Mouse (Mus musculus): ENCODE measurements around the gene Susd1. TPM values are rescaled to one million over a fixed set of nuclear protein-coding genes. Genes with fewer than 3 reads are reported as not detected.
A peak's percentile ranks its signal among the peaks of the same experiment; 100 is the strongest.

Susd1 gene
- polyA plus RNA-seq, 1 experiment = 8.8 TPM

GRCm38 (mm10) chr4:59435951-59436350 is 2.5 kb downstream of the Susd1 start:
- H3K4me1 ChIP-seq (ENCODE audit: control insufficient read depth, insufficient read depth, low read length) = peaks cover 4% of the 10 kb centered on the region; the same call in 1 of the 2 replicates
- 90% methylated on average over 4 of the region's 4 CpGs for WGBS

GRCm38 (mm10) chr4:59434039-59434438 is 4.4 kb downstream of the Susd1 start:
- H3K27me3 ChIP-seq (replicated peaks; ENCODE audit: control insufficient read depth, insufficient read depth, low read length) = no peaks in the 10 kb centered on the region; the same call in 1 of the 2 replicates
- 69% methylated on average over 3 of the region's 3 CpGs for WGBS
- H3K36me3 ChIP-seq (ENCODE audit: control insufficient read depth, insufficient read depth, low read length) = no peaks in the 10 kb centered on the region
- peak; percentile 24 for DNase-seq
- TF ChIP-seq POLR2A (IDR thresholded peaks at IDR 0.05; ENCODE audit: low read depth, low read length) (no peak), CTCF (conservative IDR thresholded peaks at IDR 0.05; ENCODE audit: insufficient read depth, insufficient read length, low read depth, low read length) (no peak)
- no peaks in the 10 kb centered on the region for H3K4me1 ChIP-seq (ENCODE audit: control insufficient read depth, insufficient read depth, low read length)
- H3K4me3 ChIP-seq (ENCODE audit: insufficient read depth, low read depth, low read length) = no peak overlapping the region
- no peak overlapping the region for H3K27ac ChIP-seq (ENCODE audit: insufficient read depth, low read depth, low read length)

More at GRCm38 (mm10) chr4:59435951-59436350, 2.5 kb downstream of the Susd1 start:
- DNase-seq = no peak
- Histone ChIP-seq H3K4me3 (ENCODE audit: insufficient read depth, low read depth, low read length) (no peak overlapping the region), H3K36me3 (ENCODE audit: control insufficient read depth, insufficient read depth, low read length) (no peaks in the 10 kb centered on the region), H3K27me3 (replicated peaks; ENCODE audit: control insufficient read depth, insufficient read depth, low read length) (no peaks in the 10 kb centered on the region), H3K27ac (ENCODE audit: insufficient read depth, low read depth, low read length) (no peak overlapping the region)
- no peak for TF ChIP-seq POLR2A (IDR thresholded peaks at IDR 0.05; ENCODE audit: low read depth, low read length)
- TF ChIP-seq CTCF (conservative IDR thresholded peaks at IDR 0.05; ENCODE audit: insufficient read depth, insufficient read length, low read depth, low read length) = no peak

DNA sequence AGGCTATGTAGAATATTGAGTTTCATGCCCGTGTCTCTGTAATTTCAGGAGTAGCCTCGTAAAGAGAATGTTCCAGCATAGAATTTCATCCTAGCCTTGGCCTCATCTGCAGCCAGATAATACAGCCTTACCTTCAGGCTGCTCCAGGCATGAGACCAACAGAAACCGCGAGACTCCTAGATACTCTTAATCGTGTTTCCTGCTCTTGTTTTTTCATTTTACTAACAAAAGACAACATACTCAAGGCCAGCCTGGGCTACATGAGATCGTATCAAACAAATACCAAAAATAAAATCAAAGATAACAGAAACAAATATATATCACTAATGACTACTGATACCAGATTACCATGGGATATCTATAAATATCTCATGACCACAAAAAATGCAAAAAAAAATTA is 9.3 kb downstream of the Susd1 start:
- no peak for DNase-seq
- 84% methylated on average over 6 of the region's 6 CpGs for WGBS
- no peak overlapping the region for H3K4me3 ChIP-seq (ENCODE audit: insufficient read depth, low read depth, low read length)
- H3K27me3 ChIP-seq (replicated peaks; ENCODE audit: control insufficient read depth, insufficient read depth, low read length) = no peaks in the 10 kb centered on the region; the same call in 1 of the 2 replicates
- TF ChIP-seq CTCF (conservative IDR thresholded peaks at IDR 0.05; ENCODE audit: insufficient read depth, insufficient read length, low read depth, low read length) = no peak
- TF ChIP-seq POLR2A (IDR thresholded peaks at IDR 0.05; ENCODE audit: low read depth, low read length) = no peak
- H3K27ac ChIP-seq (ENCODE audit: insufficient read depth, low read depth, low read length) = no peak overlapping the region
- no peaks in the 10 kb centered on the region for H3K36me3 ChIP-seq (ENCODE audit: control insufficient read depth, insufficient read depth, low read length)
- no peaks in the 10 kb centered on the region for H3K4me1 ChIP-seq (ENCODE audit: control insufficient read depth, insufficient read depth, low read length)

DNA sequence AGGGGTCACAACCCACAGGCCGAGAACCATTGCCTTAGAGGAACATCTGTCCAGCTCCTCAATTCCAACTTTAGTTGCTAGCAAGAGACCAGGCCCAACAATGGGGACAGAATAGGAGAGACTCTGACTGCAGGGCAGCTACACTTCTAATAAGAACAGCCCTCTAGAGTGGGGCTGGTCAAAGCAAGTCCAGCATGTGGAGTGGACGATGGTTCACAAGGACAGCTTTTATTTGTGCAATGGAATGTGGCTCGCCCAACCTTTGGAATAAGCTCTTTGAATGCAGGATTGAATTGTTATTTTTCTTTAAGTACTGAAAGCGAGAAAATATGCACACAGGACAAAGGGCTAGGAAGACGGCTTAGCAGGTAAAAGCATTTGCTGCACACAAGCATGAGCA is 12.0 kb downstream of the Susd1 start:
- Histone ChIP-seq H3K36me3 (ENCODE audit: control insufficient read depth, insufficient read depth, low read length) (no peaks in the 10 kb centered on the region), H3K4me3 (ENCODE audit: insufficient read depth, low read depth, low read length) (no peak overlapping the region), H3K27me3 (replicated peaks; ENCODE audit: control insufficient read depth, insufficient read depth, low read length) (no peaks in the 10 kb centered on the region; the same call in 1 of the 2 replicates), H3K4me1 (ENCODE audit: control insufficient read depth, insufficient read depth, low read length) (peaks cover 2% of the 10 kb centered on the region; the same call in 1 of the 2 replicates), H3K27ac (ENCODE audit: insufficient read depth, low read depth, low read length) (no peak overlapping the region)
- TF ChIP-seq CTCF (conservative IDR thresholded peaks at IDR 0.05; ENCODE audit: insufficient read depth, insufficient read length, low read depth, low read length) (no peak), POLR2A (IDR thresholded peaks at IDR 0.05; ENCODE audit: low read depth, low read length) (no peak)
- DNase-seq = no peak
- WGBS = 73% methylated on average over 5 of the region's 5 CpGs

DNA sequence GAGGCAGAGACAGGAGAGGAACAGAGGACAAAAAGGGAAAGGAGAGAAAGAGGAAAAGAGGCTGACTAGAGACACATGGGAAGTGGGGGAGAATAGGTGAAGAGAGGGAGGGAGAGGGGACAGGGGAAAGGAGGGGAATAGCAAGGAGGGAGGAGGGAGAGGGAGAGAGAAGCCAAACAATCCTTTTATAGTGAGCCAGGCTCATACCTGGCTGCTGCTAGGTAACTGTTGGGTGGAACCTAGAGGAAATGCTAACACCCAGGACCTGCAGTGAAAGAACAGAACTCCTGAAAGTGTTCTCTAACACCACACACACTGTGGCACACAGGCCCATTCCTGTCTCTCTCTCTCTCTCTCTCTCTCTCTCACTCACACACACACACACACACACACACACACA is 15.6 kb downstream of the Susd1 start:
- Histone ChIP-seq H3K4me1 (ENCODE audit: control insufficient read depth, insufficient read depth, low read length) (peaks cover 4% of the 10 kb centered on the region; the same call in 1 of the 2 replicates), H3K36me3 (ENCODE audit: control insufficient read depth, insufficient read depth, low read length) (no peaks in the 10 kb centered on the region), H3K4me3 (ENCODE audit: insufficient read depth, low read depth, low read length) (no peak overlapping the region), H3K27me3 (replicated peaks; ENCODE audit: control insufficient read depth, insufficient read depth, low read length) (no peaks in the 10 kb centered on the region), H3K27ac (ENCODE audit: insufficient read depth, low read depth, low read length) (no peak overlapping the region)
- DNase-seq = no peak
- TF ChIP-seq CTCF (conservative IDR thresholded peaks at IDR 0.05; ENCODE audit: insufficient read depth, insufficient read length, low read depth, low read length) (no peak), POLR2A (IDR thresholded peaks at IDR 0.05; ENCODE audit: low read depth, low read length) (no peak)

GRCm38 (mm10) chr4:59422025-59422783 is 16.2 kb downstream of the Susd1 start:
- Histone ChIP-seq H3K27ac (ENCODE audit: insufficient read depth, low read depth, low read length) (no peak overlapping the region), H3K4me1 (ENCODE audit: control insufficient read depth, insufficient read depth, low read length) (peaks cover 4% of the 10 kb centered on the region; the same call in 1 of the 2 replicates), H3K27me3 (replicated peaks; ENCODE audit: control insufficient read depth, insufficient read depth, low read length) (no peaks in the 10 kb centered on the region), H3K4me3 (ENCODE audit: insufficient read depth, low read depth, low read length) (no peak overlapping the region), H3K36me3 (ENCODE audit: control insufficient read depth, insufficient read depth, low read length) (no peaks in the 10 kb centered on the region)
- WGBS = 49% methylated on average over 5 of the region's 5 CpGs
- DNase-seq = no peak
- TF ChIP-seq POLR2A (IDR thresholded peaks at IDR 0.05; ENCODE audit: low read depth, low read length) (no peak), CTCF (conservative IDR thresholded peaks at IDR 0.05; ENCODE audit: insufficient read depth, insufficient read length, low read depth, low read length) (no peak)

- TF ChIP-seq CTCF (conservative IDR thresholded peaks at IDR 0.05; ENCODE audit: insufficient read depth, insufficient read length, low read depth, low read length) (no peak), POLR2A (IDR thresholded peaks at IDR 0.05; ENCODE audit: low read depth, low read length) (no peak)
- DNase-seq = no peak
- H3K4me3 ChIP-seq (ENCODE audit: insufficient read depth, low read depth, low read length) = no peak overlapping the region
- peaks cover 4% of the 10 kb centered on the region; the same call in 1 of the 2 replicates for H3K4me1 ChIP-seq (ENCODE audit: control insufficient read depth, insufficient read depth, low read length)
- no peaks in the 10 kb centered on the region for H3K27me3 ChIP-seq (replicated peaks; ENCODE audit: control insufficient read depth, insufficient read depth, low read length)
- H3K36me3 ChIP-seq (ENCODE audit: control insufficient read depth, insufficient read depth, low read length) = no peaks in the 10 kb centered on the region
- no peak overlapping the region for H3K27ac ChIP-seq (ENCODE audit: insufficient read depth, low read depth, low read length)
- 73% methylated on average over 5 of the region's 5 CpGs for WGBS
These were observed 17.1 kb downstream of the Susd1 start for GRCm38 (mm10) chr4:59421369-59421746.
